ENCODE assay signal across 10 mouse cellular contexts in the genomic region with DNA sequence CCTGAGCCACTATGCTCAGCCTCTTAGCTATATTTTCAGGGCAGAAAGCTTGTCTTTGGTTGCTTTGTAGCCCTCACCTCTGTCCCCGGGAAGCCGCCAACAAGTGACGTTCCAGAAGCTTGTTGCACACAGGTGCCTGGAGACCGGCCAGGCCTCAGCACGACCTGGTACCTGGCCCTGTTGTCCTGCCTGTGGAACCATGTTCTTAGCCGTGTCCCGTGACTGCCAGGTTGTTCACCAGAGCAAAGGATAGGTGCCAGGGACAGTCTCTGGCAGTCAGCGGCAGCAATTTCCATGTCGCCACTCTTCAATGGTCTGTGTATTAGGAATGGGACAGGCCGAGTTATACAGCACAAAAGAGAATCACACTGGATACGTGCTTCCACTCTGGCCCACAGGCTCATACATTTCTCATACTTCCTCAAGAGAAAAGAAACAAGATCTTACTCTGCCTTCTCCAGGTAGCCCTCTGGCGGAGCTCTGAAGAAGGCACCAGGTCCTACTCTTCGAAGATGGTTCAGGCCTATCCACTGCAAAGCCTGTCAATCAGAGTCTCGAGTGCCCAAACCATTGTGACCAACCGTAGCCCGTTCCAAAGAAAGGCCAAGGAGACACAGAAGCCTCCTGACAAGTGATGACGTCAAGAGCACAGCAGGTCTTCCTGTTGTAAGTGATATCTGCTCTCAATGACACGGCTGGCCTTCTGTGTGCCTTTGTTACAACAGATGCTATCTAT. TPM values are rescaled to one million over a fixed set of nuclear protein-coding genes. Genes with fewer than 3 reads are reported as not detected.
A peak's percentile ranks its signal among the peaks of the same experiment; 100 is the strongest.
DNase-seq lines count a peak whose midpoint lies in the region; ATAC-seq and TF ChIP-seq lines count a peak whose summit lies in the region.
"Had no signal": no experiment of that assay in that cellular context is flagged by ENCODE, and none has a peak within 500 bp of the region (broad histone marks: within the 10 kb centered on the region; RNA-seq: fewer than 3 reads in every experiment).

No protein-coding gene starts in this region.

- H3K27me3 ChIP-seq in intestine, postnatal 0 days (replicated peaks; ENCODE audit: control insufficient read depth, insufficient read depth, low read length) = no peaks in the 10 kb centered on the region
- no peaks in the 10 kb centered on the region for H3K27me3 ChIP-seq in intestine, embryonic 15.5 days (replicated peaks)
- H3K27me3 ChIP-seq in G1E (ENCODE audit: insufficient read depth, low read length) = no peaks in the 10 kb centered on the region
- H3K27me3 ChIP-seq: hindbrain, embryonic 15.5 days; limb, embryonic 13.5 days; neural tube, embryonic 12.5 days had no signal

- H3K27ac ChIP-seq in intestine, postnatal 0 days (ENCODE audit: low read depth, low read length) = no peak overlapping the region
- H3K27ac ChIP-seq in intestine, embryonic 15.5 days = no peak overlapping the region
- H3K27ac ChIP-seq: neural tube, embryonic 12.5 days had no signal

- H3K4me2 ChIP-seq in intestine, postnatal 0 days (replicated peaks; ENCODE audit: low read depth) = no peak overlapping the region
- no peak overlapping the region for H3K4me2 ChIP-seq in intestine, embryonic 15.5 days (replicated peaks)
- H3K4me2 ChIP-seq: hindbrain, embryonic 15.5 days; limb, embryonic 13.5 days; neural tube, embryonic 12.5 days had no signal

- no peaks in the 10 kb centered on the region for H3K9me3 ChIP-seq in intestine, postnatal 0 days (ENCODE audit: control insufficient read depth)
- H3K9me3 ChIP-seq in intestine, embryonic 15.5 days = no peaks in the 10 kb centered on the region
- no peaks in the 10 kb centered on the region for H3K9me3 ChIP-seq in G1E (replicated peaks)
- H3K9me3 ChIP-seq: hindbrain, embryonic 15.5 days; limb, embryonic 13.5 days; neural tube, embryonic 12.5 days had no signal

- 0 out of 2 replicates have a peak, but pooled peaks have one; percentile 10 for TF ChIP-seq CTCF in intestine, postnatal 0 days (IDR thresholded peaks at IDR 0.05; ENCODE audit: low read depth)
- TF ChIP-seq CTCF in G1E (IDR thresholded peaks at IDR 0.05; ENCODE audit: low read depth, low read length) = peak; percentile 24; the same call in 1 of the 2 replicates

- ATAC-seq in intestine, postnatal 0 days = no peak
- no peak for ATAC-seq in intestine, embryonic 15.5 days
- peak; percentile 31; the same call in 1 of the 2 replicates for ATAC-seq in G1E (ENCODE audit: extremely low read depth, insufficient number of reproducible peaks, low FRiP score, poor library complexity, severe bottlenecking)

- WGBS in intestine, postnatal 0 days = 83% methylated on average over 18 of the region's 18 CpGs
- 79% methylated on average over 18 of the region's 18 CpGs for WGBS in intestine, embryonic 15.5 days

- H3K4me3 ChIP-seq in intestine, postnatal 0 days (ENCODE audit: low read depth, low read length) = no peak overlapping the region
- H3K4me3 ChIP-seq in intestine, embryonic 15.5 days (replicated peaks) = no peak overlapping the region
- H3K4me3 ChIP-seq in G1E (ENCODE audit: low read depth, low read length) = peak overlapping the region; percentile 56; the same call in 1 of the 2 replicates
- H3K4me3 ChIP-seq: hindbrain, embryonic 15.5 days; limb, embryonic 13.5 days; neural tube, embryonic 12.5 days had no signal

- peak; percentile 73 for DNase-seq in G1E (ENCODE audit: low spot score)
- DNase-seq in brain, adult 2 months (ENCODE audit: low read depth, low spot score) = peak; percentile 67
- peak; percentile 50 for DNase-seq in induced T-regulatory cell, adult 2 months (ENCODE audit: low read depth)
- DNase-seq in spleen, postnatal 4 days (ENCODE audit: low spot score in 2 of 2) = no peak
- DNase-seq in neural tube, embryonic 10.5 days (ENCODE audit: extremely low spot score, low spot score) = no peak

- no peaks in the 10 kb centered on the region; the same call in 1 of the 2 replicates for H3K36me3 ChIP-seq in intestine, postnatal 0 days (ENCODE audit: control insufficient read depth, insufficient read depth)
- no peaks in the 10 kb centered on the region for H3K36me3 ChIP-seq in intestine, embryonic 15.5 days
- H3K36me3 ChIP-seq in G1E (replicated peaks) = peaks cover 70% of the 10 kb centered on the region
- H3K36me3 ChIP-seq: hindbrain, embryonic 15.5 days; neural tube, embryonic 12.5 days had no signal

- H3K9ac ChIP-seq in intestine, postnatal 0 days (ENCODE audit: low read depth, low read length) = no peak overlapping the region
- no peak overlapping the region for H3K9ac ChIP-seq in intestine, embryonic 15.5 days
- H3K9ac ChIP-seq: hindbrain, embryonic 15.5 days; limb, embryonic 13.5 days; neural tube, embryonic 12.5 days had no signal

- 0 out of 2 replicates have a peak, but pooled peaks cover 6% of the 10 kb centered on the region for H3K4me1 ChIP-seq in intestine, postnatal 0 days (replicated peaks; ENCODE audit: control insufficient read depth, insufficient read depth, low read length)
- H3K4me1 ChIP-seq in intestine, embryonic 15.5 days (replicated peaks) = peaks cover 21% of the 10 kb centered on the region
- peaks cover 73% of the 10 kb centered on the region for H3K4me1 ChIP-seq in G1E (ENCODE audit: insufficient read depth, low read depth, low read length)

RNA-seq across cellular contexts. Expression of gene Pitpnm2, which starts 39.1 kb away (rescaled TPM):
- 1.5 and 1.9 TPM in 2 replicates for polyA plus RNA-seq in intestine, postnatal 0 days (2015; fragmentation: Nextera tagmentation; extraction: Ambion mirVana)
- polyA plus RNA-seq in intestine, embryonic 15.5 days (2015; fragmentation: Nextera tagmentation; extraction: Ambion mirVana) = 3.1 and 3.8 TPM in 2 replicates
- total RNA-seq in G1E (2014; fragmentation: Nextera tagmentation) (35.6 and 37.6 TPM in 2 replicates), G1E (2017) (9.0 and 9.2 TPM in 2 replicates)
- polyA plus RNA-seq in G1E (2012) = 24.1 and 25.2 TPM in 2 replicates

Comparison
In these comparisons a context has a peak if more than half of its experiments do, and no peak if none do; other contexts are left out.
1. DNase-seq: peak in G1E (single experiment), brain, adult 2 months (single experiment) and induced T-regulatory cell, adult 2 months (single experiment); none in spleen, postnatal 4 days (0 of 2) and neural tube, embryonic 10.5 days (single experiment).